Mouse (Mus musculus): ENCODE results near the gene Csta1.
"Not testable (repeated sequence)": the region's sequence is repeated elsewhere in the genome, so short reads cannot be mapped to it uniquely, and the experiment has no call there.

GRCm38 (mm10) chr16:36111486-36111885 is 19.6 kb downstream of the Csta1 start:
- TF ChIP-seq CTCF (conservative IDR thresholded peaks at IDR 0.05 in 1 of 2, IDR thresholded peaks at IDR 0.05 in 1 of 2; ENCODE audit: low read depth in 2 of 2, low read length in 2 of 2); EP300 (IDR thresholded peaks at IDR 0.05; ENCODE audit: low read length); JUN (IDR thresholded peaks at IDR 0.05; ENCODE audit: insufficient read depth, low read depth, low read length); SMC3 (IDR thresholded peaks at IDR 0.05; ENCODE audit: low read depth, low read length); CHD2 (IDR thresholded peaks at IDR 0.05; ENCODE audit: low read length); USF1 (IDR thresholded peaks at IDR 0.05; ENCODE audit: low read depth, low read length); ZKSCAN1 (IDR thresholded peaks at IDR 0.05; ENCODE audit: borderline replicate concordance, low read depth, low read length); TBP (conservative IDR thresholded peaks at IDR 0.05; ENCODE audit: low read depth, low read length); USF2 (conservative IDR thresholded peaks at IDR 0.05; ENCODE audit: low read depth, low read length); RCOR1 (conservative IDR thresholded peaks at IDR 0.05; ENCODE audit: low read depth, low read length); ZC3H11A (IDR thresholded peaks at IDR 0.05; ENCODE audit: low read depth, low read length); MAFK (IDR thresholded peaks at IDR 0.05; ENCODE audit: insufficient replicate concordance, low read length): not testable (repeated sequence)

All from CH12.LX (cell line).